Mouse (Mus musculus) liver, embryonic 14.5 days (tissue): Measurements from ENCODE around the gene Dgkh. TPM values are rescaled to one million over a fixed set of nuclear protein-coding genes. Genes with fewer than 3 reads are reported as not detected.

Source experiments
- ATAC-seq: fragments of 200-750 bp; cut with Nextera tagmentation; 2 replicates; pipeline ENCODE4 v1.8.0; 2017; ENCODE audit warnings: moderate number of reproducible peaks, mild to moderate bottlenecking, moderate library complexity; ENCODE audit not compliant: insufficient read depth
- DNase-seq, 3 experiments: peaks; one replicate each; pipeline ENCODE4 v3.0.0-alpha.2; 2012 to 2013; ENCODE audit warnings: low read depth in 3 of 3, low spot score in 3 of 3
- H3K27ac ChIP-seq: fragments of 300-500 bp; sonication (generic); 2 replicates; pipeline ENCODE4 v1.5.1; 2014; ENCODE audit warnings: moderate library complexity, mild to moderate bottlenecking, control low read depth, inconsistent platforms
- H3K27me3 ChIP-seq: fragments of 300-500 bp; sonication (generic); 2 replicates; pipeline ENCODE4 v1.6.1; 2014; ENCODE audit warnings: mild to moderate bottlenecking, low read length, moderate library complexity; ENCODE audit not compliant: control insufficient read depth, insufficient read depth
- H3K36me3 ChIP-seq: fragments of 300-500 bp; sonication (generic); replicated peaks from 2 replicates; pipeline ENCODE4 v1.6.1; 2014; ENCODE audit warnings: low read depth; ENCODE audit not compliant: control insufficient read depth, insufficient read depth
- H3K4me1 ChIP-seq, 2 experiments: fragments of 200-500 bp in 1 of 2; fragments of 300-500 bp in 1 of 2; sonication (generic) in 1 of 2; replicated peaks; 2 replicates each; pipeline ENCODE4 v1.6.1; 2012 to 2014; ENCODE audit warnings: antibody characterized with exemption in 1 of 2, inconsistent platforms in 1 of 2, low read length in 1 of 2; ENCODE audit not compliant: control insufficient read depth in 2 of 2, insufficient read depth in 2 of 2
- H3K4me2 ChIP-seq: fragments of 300-500 bp; sonication (generic); 2 replicates; pipeline ENCODE4 v1.6.1; 2014; ENCODE audit warnings: low read depth, mild to moderate bottlenecking, control low read depth, moderate library complexity
- H3K4me3 ChIP-seq, 2 experiments: fragments of 200-500 bp in 1 of 2; fragments of 300-500 bp in 1 of 2; sonication (generic) in 1 of 2; 2 replicates each; pipeline ENCODE4 v1.5.1; 2012 to 2014; ENCODE audit warnings: low read depth in 2 of 2, low read length in 2 of 2, mild to moderate bottlenecking in 2 of 2, control low read depth in 1 of 2, inconsistent platforms in 1 of 2, moderate library complexity in 1 of 2; ENCODE audit not compliant: insufficient read depth in 1 of 2
- H3K9ac ChIP-seq: fragments of 300-500 bp; sonication (generic); replicated peaks from 2 replicates; pipeline ENCODE4 v1.6.1; 2014; ENCODE audit warnings: mild to moderate bottlenecking, control low read depth, moderate library complexity
- H3K9me3 ChIP-seq: fragments of 300-500 bp; sonication (generic); 2 replicates; pipeline ENCODE4 v1.6.1; 2016; ENCODE audit warnings: low read length, mixed read lengths; ENCODE audit not compliant: control insufficient read depth
- CTCF ChIP-seq: IDR thresholded peaks from 2 replicates; pipeline ENCODE4 v1.5.1; 2016; ENCODE audit warnings: antibody characterized with exemption, low read depth, control low read depth
- EP300 ChIP-seq: IDR thresholded peaks from 2 replicates; pipeline ENCODE4 v1.6.1; 2016; ENCODE audit warnings: antibody characterized with exemption, low read depth
- WGBS: fragments of 180-500 bp; shearing (Covaris S2); extraction: QIAGEN DNeasy Blood & Tissue Kit; methylation state at CpG from one replicate; pipeline ENCODE4 v1.1.7; 2014; ENCODE audit not compliant: insufficient replicate concordance; 5-methylcytosine and 5-hydroxymethylcytosine counted together
- polyA plus RNA-seq, 2 experiments: library from polyadenylated mRNA; depleted of rRNA in 1 of 2; stranded (reverse) in 1 of 2; unstranded in 1 of 2; fragments of >200 nt; fragmentation: Nextera tagmentation in 1 of 2; extraction: Ambion mirVana in 1 of 2; gene quantifications; 2 replicates each; pipeline versions ENCODE4 v1.2.1 to v1.2.3; 2012 to 2014

The Dgkh gene
- polyA plus RNA-seq, 2 experiments = 0.15 to 0.36 TPM

DNA sequence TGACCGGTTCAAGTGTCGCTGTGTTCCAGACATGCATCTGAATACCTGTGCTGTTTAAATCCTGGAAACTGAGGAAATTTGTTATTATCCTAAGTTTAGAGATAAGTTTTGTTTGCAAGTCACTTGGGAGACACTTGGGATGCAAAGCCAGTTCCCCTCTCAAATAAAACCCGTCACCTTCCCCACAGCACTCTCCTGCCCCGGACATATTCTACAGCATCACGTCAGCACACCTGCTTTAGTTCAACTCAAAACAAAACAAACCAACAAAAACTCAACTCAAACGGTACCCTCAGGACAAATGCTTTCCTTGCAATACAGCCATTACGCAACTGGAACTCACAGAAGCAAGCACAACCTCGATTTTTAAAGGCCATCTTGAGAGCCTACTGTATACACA lies 31.1 kb downstream of the Dgkh start:
- Histone ChIP-seq H3K27me3 (no peaks in the 10 kb centered on the region), H3K36me3 (no peaks in the 10 kb centered on the region), H3K4me1 (0 out of 4 replicates have a peak, but pooled peaks cover 0 to 6% of the 10 kb centered on the region in 2 experiments), H3K9me3 (no peaks in the 10 kb centered on the region), H3K27ac (no peak overlapping the region), H3K9ac (no peak overlapping the region), H3K4me3 (no peak overlapping the region), H3K4me2 (no peak overlapping the region)
- DNase-seq (no peak), ATAC-seq (no peak)
- WGBS = 58% methylated on average over 8 of the region's 8 CpGs
- no peak for TF ChIP-seq CTCF
- TF ChIP-seq EP300 = no peak

DNA sequence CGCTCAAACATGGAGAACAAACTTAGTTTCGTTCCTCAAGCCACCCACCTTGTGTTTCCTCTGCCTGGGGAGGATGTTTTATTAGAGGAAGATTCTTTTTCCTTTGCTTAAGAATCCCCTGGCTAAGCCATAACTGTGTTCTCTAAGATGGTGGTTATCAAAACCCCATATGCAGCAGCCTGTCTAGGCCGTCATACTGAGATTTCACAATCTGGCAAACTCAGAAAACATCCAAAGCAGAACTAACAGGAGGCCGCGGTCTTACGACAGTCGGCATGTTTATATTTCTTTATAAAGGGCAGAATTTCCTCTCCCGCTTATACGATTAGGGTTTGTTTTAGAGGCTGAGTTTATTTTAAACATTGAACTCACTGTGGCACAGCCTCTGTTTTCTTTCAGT lies 31.5 kb downstream of the Dgkh start:
- ATAC-seq = no peak
- Histone ChIP-seq H3K9ac (no peak overlapping the region), H3K36me3 (no peaks in the 10 kb centered on the region), H3K27ac (no peak overlapping the region), H3K4me3 (no peak overlapping the region), H3K27me3 (no peaks in the 10 kb centered on the region), H3K9me3 (no peaks in the 10 kb centered on the region), H3K4me2 (no peak overlapping the region), H3K4me1 (0 out of 4 replicates have a peak, but pooled peaks cover 0 to 6% of the 10 kb centered on the region in 2 experiments)
- no peak for DNase-seq
- 69% methylated on average over 9 of the region's 9 CpGs for WGBS
- TF ChIP-seq CTCF = no peak
- TF ChIP-seq EP300 = no peak

DNA sequence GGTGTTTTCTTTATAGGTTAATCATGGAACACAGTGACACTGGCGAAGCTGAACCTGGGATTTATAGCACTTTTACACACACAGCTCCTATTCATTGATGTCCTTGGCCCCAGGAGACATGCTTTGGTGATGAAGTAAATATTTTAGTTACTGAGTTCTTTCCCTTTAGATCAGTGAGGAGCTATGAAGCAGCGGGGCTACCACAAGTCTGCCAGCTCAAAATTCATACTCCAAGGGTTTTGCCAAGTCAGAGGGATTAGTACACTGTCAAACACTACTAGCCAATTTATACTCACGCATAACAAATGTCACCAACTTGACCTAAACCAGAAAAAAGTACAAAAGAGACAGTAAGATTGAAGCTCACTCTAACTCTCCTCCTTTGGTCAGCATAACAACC lies 32.9 kb downstream of the Dgkh start:
- WGBS = 66% methylated on average over 3 of the region's 3 CpGs

DNA sequence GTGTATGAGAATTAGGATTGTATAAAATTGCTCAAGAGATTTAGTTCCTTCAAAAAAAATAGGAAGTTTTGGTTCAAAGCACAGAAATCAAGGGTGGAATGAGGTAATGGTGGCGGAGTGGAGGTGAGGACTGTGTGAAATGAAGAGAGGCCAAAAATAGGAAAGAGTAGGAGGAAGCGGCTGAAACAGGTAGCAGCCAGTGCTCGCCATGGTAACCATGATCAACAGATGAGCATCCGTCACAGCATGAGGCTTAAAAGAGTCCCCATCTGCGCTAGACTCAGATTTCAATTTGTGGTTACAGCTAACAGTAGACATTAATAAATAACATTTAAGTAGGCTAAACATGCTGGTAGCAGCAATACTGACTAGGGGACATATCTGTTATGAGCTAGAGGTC lies 33.4 kb downstream of the Dgkh start:
- 0 out of 4 replicates have a peak, but pooled peaks cover 0 to 6% of the 10 kb centered on the region in 2 experiments for H3K4me1 ChIP-seq
- H3K9me3 ChIP-seq = no peaks in the 10 kb centered on the region
- no peak for ATAC-seq
- no peak for DNase-seq
- WGBS = 72% methylated on average over 5 of the region's 5 CpGs
- H3K27ac ChIP-seq = no peak overlapping the region
- TF ChIP-seq CTCF (no peak), EP300 (no peak)
- H3K36me3 ChIP-seq = no peaks in the 10 kb centered on the region
- H3K4me3 ChIP-seq = no peak overlapping the region
- no peaks in the 10 kb centered on the region for H3K27me3 ChIP-seq
- H3K9ac ChIP-seq = no peak overlapping the region
- no peak overlapping the region for H3K4me2 ChIP-seq

More for the DNA sequence above, 32.9 kb downstream of the Dgkh start:
- no peaks in the 10 kb centered on the region for H3K27me3 ChIP-seq
- ATAC-seq = no peak
- no peak overlapping the region for H3K4me3 ChIP-seq
- no peak for DNase-seq
- no peaks in the 10 kb centered on the region for H3K36me3 ChIP-seq
- TF ChIP-seq CTCF (no peak), EP300 (no peak)
- H3K4me1 ChIP-seq = 0 out of 4 replicates have a peak, but pooled peaks cover 0 to 6% of the 10 kb centered on the region in 2 experiments
- no peaks in the 10 kb centered on the region for H3K9me3 ChIP-seq
- H3K4me2 ChIP-seq = no peak overlapping the region
- no peak overlapping the region for H3K27ac ChIP-seq
- no peak overlapping the region for H3K9ac ChIP-seq

DNA sequence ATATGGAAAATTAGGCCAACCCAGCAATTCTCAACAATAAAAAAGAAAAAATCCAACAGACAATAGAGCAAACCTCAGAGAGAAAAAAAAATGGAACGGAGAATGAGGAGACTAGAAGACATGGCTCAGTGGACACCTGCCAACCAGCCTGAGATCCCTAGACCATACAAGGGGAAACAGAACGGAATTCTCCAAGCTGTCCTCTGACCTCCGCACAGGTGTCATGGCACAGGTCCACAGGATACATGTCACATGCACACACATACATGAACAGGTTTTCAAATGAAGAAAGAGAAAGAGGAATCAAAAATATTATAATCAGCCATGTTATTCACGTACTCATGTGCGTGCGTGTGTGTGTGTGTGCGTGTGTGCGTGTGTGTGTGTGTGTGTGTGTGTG lies 38.5 kb downstream of the Dgkh start:
- Histone ChIP-seq H3K9me3 (no peaks in the 10 kb centered on the region), H3K36me3 (no peaks in the 10 kb centered on the region), H3K27ac (no peak overlapping the region), H3K4me1 (no peaks in the 10 kb centered on the region), H3K9ac (no peak overlapping the region), H3K4me2 (no peak overlapping the region), H3K27me3 (no peaks in the 10 kb centered on the region), H3K4me3 (no peak overlapping the region)
- WGBS = 79% methylated on average over 8 of the region's 8 CpGs
- ATAC-seq = no peak
- TF ChIP-seq EP300 = no peak
- no peak for TF ChIP-seq CTCF
- no peak for DNase-seq
